Mouse (Mus musculus) cerebellum, adult 11 months (tissue): ENCODE measurements around the gene Brap.
"Not testable (repeated sequence)": the region's sequence is repeated elsewhere in the genome, so short reads cannot be mapped to it uniquely, and the experiment has no call there.

Source experiments
- DNase-seq: peaks from one replicate; pipeline ENCODE4 v3.0.0; 2022

Brap gene

GRCm38 (mm10) chr5:121682250-121682649, 21.9 kb downstream of the Brap start:
- DNase-seq: no peak

DNA sequence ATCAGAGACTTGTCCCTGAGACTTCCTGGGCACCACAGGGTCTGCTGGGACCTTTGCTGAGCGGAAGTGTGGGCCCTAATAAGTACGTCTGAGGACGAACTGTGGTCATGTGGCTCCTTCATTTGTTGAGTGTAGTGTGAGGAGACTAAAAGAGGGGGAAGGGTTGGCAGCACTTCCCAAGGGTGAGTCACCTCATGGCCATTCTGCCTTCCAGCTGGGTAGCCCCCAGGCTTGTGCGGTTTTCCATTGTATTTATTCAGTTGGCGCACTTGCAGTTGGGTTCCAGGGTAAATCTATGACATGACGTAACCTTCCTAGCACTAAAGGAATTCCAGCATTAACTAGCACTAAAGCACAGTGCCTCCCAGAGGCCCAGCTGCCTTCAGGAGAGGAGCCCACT, 25.1 kb downstream of the Brap start:
- no peak for DNase-seq

- DNase-seq: no peak
Observed at GRCm38 (mm10) chr5:121686113-121686898, 25.9 kb downstream of the Brap start.

DNA sequence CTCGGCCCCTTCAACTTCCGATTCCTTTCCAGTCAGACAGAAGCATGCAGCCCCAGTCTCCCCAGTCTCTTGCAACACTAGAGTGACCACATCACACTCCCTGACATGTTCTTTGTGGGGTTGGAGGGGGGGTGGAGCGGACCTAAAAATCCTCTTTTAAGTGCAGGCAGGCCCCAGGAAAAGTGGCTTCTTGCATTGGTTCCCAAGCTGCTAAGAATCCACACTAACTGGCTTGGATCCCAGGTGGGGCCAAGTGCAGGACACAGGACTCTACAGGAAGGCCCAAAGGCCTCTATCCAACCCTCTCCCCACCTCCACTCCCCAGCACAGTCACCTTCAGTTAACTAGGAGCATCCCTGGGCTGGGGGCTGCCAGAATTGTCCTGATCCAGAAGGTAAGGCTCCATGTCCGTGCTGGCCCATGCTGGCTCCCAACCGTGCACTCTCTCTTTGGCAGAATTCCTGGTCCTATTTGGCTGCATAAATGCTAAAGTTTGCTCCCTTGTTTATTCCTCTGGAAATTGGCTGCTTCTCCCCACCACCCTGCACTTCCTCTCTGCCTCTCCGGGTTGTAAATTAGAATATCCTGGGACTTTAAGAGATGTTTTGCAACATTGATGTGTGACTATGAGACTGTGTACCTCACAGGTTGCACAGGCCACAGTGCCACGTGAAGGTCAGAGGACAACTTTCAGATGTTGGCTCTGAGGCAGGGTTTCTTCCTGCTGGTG, 30.3 kb downstream of the Brap start:
- peak; percentile 22 for DNase-seq

GRCm38 (mm10) chr5:121691436-121691835, 31.1 kb downstream of the Brap start:
- not testable (repeated sequence) for DNase-seq

GRCm38 (mm10) chr5:121692897-121693296, 32.5 kb downstream of the Brap start:
- no peak for DNase-seq

GRCm38 (mm10) chr5:121696761-121697160, 36.4 kb downstream of the Brap start:
- DNase-seq: no peak

- no peak for DNase-seq
Observed at GRCm38 (mm10) chr5:121699891-121700290, 39.5 kb downstream of the Brap start.

DNA sequence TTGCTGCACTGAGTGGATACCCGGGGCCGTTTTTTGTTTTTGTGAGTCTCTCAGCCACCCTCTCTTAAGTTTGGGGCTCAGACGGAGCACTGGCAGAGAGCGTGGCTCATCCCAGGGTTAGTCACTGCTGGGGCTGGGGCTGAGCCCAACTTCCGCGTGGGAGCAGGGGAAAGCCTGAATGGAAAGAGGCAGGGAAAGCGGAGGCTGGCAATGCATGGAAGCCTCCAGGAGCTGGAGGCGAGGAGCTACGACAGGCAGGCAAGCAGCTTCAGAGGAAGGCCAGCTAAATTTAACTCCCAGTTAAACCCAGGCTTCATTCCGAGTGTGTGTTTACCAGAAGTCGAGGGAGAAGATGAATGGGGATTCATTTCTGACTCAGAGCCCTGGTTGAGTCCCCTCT, 40.1 kb downstream of the Brap start:
- DNase-seq: no peak

GRCm38 (mm10) chr5:121701111-121701769, 40.9 kb downstream of the Brap start:
- no peak for DNase-seq

DNA sequence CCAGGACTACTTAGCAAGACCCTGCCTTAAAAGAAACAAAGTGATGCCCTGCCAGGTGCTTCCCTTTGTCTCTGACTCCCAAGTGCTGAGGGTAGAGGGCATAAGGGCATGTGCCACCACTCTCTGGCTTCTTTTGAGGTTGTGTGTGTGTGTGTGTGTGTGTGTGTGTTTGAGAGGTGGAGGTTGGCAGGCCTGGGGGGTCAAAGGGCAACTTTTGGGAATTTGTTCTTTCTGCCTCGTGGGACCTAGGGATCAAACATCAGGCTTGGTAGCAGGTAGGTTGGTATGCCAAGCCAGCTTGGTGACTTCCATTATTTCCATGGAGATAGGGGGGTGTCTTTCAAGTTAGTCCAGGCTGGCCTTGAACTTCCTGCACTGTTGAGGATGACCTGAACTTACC, 43.0 kb downstream of the Brap start:
- DNase-seq: no peak

DNA sequence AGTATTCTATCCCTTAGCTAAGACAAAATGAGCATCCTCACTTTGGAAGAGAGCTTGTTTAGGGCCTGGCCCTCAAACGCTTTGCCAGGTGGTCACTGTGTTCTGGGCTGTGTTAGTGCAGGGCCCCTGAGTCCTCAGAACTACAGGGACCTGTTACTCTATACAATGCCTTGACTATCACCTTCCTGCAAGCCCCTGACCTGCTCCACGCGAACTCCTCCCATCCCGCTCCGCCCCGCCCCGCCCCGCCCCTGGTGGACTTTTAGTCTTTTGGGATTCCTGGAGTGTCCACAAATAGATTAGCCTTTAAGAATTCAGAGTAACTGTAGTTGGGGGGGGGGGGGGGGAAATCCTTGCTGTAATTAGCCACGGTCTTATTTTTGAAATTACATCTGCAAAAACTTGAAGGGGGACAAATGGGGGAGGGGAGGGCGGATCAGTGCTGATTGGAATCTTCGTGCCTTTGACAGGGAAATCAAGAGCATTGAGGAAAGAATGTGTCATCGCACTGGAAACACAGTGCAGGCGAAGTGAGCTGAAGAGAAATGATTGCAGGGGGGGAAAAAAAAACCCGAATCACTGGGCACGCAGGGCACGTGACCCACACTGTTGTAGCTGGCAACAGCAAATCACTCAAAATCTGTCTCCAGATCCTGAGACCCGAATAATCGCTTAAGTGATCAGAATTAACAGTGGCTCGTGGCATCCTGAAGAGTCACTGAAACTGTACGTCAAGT, 44.3 kb downstream of the Brap start:
- no peak for DNase-seq

- DNase-seq: no peak
Observed at GRCm38 (mm10) chr5:121710402-121710801, 50.0 kb downstream of the Brap start.

DNA sequence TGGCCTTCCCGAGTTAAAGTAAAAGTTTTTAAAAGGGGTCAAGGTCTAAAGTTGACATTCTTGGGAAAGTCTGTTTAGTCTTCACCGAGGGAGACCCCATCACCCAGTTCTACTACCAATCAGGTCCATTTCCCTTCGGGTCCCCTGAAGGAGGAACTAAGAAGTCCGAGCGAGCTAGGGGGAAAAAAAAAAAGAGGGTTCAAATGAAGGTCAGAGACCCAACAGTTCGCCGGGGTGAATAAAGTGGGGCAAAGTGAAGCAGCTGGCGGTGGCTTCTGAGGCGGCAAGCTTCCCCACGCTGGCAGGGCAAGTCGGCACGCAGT, 50.4 kb downstream of the Brap start:
- DNase-seq: no peak

DNA sequence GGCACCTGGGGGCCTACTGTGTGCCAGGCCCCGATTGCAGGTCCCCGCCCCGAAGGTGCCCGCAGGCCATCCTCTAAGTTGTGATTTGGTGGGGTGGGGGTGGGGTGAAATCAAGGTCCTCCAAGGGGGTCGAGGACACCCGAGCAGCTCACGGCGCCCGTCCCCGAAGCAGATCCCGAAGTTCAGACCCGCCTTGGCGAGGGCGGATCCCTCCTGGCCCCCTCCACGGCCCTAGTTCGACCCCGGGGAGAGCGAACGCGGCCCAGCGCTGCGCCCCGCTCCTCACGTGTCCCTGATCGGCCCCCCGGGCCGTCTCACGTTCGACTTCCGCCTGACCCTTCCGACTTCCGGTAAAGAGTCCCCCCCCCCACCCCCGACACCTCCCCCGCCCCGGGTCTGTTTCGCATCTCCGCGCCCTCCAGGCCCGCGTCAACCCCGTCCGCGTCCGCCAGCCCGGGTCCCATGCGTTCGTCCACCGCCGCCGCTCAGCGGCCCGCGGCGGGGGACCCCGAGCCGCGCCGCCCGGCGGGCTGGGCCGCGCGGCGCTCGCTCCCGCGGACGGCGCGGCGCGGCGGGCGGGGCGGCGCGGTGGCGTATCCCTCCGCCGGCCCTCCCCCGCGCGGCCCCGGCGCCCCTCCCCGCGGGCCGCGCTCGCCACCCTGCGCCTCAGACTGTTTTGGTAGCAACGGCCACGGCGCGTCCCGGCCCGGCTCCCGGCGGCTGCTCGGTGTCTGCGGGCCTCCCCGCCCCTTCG, 51.0 kb downstream of the Brap start, which contains the start of gene Atxn2:
Gene Atxn2, plus strand, starts transcription at position 164 of the 754 bp plus-strand sequence.
- DNase-seq: peak; percentile 82

DNA sequence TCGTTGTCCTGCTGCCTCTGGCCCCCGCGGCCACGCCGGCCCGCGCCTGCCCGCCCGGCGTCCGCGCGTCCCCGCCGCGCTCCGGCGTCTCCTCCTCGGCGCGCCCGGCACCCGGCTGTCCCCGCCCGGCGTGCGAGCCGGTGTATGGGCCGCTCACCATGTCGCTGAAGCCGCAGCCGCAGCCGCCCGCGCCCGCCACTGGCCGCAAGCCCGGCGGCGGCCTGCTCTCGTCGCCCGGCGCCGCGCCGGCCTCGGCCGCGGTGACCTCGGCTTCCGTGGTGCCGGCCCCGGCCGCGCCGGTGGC, 51.5 kb downstream of the Brap start:
- DNase-seq: no peak

- DNase-seq: peak; percentile 48
Observed at GRCm38 (mm10) chr5:121712232-121712933, 52.0 kb downstream of the Brap start.

DNA sequence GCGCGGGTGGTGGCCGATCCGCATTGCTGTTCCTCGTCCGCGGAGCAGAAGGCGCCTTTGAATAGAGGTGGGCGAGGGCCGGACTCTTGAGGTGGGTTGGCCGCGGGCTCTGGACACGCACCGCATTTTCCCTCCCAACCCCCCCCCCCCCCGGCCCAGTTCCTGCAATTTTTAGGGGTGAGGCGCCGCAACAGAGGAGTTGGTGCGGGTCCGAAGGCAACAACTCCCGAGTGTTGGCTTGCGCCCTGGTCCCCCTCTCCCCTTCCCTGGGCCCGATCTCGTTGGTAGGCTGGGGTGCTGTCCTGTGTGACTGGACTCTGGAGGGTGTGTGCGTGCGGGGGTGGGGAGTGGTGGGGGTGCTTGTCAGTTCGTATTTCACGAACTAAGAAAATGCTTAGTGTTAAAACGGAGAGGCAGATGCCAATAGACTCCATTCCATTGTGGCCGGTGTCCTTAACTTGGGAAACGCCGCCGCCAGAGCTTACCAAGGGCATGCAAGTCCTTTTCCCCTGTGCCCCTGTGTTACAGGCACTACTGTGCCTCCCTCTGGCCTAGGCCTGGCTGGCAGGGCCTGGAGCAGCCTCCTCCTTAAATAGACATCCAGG, 52.7 kb downstream of the Brap start:
- peak; percentile 33 for DNase-seq

- no peak for DNase-seq
Observed at GRCm38 (mm10) chr5:121714331-121714730, 54.0 kb downstream of the Brap start.

GRCm38 (mm10) chr5:121714928-121715327, 54.6 kb downstream of the Brap start:
- no peak for DNase-seq

DNA sequence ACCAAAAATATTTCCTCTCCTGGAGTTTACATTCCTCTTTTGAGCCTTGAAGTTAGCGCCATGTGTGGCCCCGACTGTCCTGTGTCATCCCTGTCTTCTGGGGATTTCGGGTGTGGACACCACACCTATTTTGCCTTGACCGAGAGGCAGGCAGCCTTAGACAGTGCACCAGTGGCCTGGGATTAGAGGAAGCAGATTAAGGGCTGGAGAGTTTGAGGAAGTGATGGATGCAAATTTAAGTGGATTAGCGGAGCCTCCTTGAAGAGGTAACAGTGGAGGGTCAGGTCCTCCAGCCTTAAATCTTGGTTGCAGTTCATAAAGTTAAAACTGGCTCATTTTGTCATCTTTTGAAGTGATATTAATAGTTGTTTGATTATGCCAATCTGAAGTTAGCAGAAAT, 58.1 kb downstream of the Brap start:
- no peak for DNase-seq
